Mouse (Mus musculus): ENCODE measurements at regions not wholly inside any gene's neighbourhood (a gene's known extent, or its start where the extent isn't known, plus 50 kb on each side); places are given as distances from the start of the nearest gene placed in this dataset.

DNA sequence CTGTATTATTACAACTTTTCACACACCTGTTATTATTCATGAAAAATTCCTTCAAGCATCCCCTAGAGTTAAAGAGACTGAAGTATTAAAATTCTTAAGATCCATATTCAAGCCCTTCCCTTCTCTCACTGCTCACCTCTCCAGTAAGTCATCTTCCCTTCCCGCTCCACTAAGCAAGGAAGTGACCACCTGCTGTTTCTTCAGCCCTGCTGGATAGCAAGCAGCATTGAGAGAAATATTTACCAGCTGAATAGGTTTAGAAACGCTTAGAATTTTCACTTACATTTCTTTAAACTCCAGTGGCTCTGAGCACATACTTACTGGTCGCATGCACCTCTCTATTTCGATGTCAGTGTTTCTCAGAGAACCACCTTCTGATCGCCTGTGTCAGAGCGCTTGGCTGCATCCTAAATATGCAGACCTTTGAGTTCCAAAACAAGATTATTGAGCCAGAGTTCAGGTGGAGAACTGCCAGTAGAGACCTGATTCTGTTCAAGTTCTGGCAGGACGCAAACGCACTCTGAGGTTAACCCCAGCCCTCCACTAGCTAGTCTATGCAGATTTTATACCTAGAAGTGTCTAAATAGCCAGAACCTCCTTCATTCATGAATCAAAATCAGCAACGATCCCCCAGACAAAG lies 314.9 kb downstream of the Mllt3 start:
- no peak for DNase-seq (ENCODE audit: low spot score)

DNA sequence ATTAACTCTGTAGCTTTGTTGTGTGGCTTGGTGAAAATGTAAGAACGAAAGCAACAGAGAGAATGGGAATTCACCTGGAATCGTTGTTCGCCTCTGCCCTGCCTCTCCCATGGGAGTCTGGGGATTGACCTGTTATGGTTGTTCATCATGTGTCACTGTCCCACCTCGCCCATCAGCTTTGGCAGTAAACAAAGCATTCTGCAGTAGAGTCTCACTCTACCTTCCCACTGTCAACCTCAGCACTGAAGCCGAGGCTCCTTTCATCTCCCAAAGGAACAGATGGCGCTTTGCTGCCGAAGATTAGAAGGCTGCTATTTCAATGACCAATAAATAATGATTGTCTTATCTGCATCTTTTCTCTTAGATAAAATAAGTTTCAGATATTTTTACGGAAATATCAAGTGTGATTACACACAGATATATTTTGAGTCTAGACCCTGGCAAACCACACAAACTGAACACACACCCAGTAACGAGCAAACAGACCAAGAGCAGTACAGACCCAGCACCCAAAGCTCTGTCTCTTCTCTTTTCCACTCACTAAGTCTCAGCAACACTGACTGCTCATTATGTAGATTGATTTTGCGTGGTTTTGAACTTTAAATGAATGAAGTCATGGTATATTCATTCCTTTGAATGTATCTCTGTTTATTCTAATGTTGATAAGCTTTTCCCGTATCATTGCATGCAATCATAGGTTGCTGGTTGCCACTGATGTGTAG lies 317.8 kb downstream of the Mllt3 start:
- no peak for DNase-seq (ENCODE audit: low spot score)

- DNase-seq (ENCODE audit: low spot score) = no peak
These were observed 320.5 kb downstream of the Mllt3 start for GRCm38 (mm10) chr4:87712691-87713090.

DNA sequence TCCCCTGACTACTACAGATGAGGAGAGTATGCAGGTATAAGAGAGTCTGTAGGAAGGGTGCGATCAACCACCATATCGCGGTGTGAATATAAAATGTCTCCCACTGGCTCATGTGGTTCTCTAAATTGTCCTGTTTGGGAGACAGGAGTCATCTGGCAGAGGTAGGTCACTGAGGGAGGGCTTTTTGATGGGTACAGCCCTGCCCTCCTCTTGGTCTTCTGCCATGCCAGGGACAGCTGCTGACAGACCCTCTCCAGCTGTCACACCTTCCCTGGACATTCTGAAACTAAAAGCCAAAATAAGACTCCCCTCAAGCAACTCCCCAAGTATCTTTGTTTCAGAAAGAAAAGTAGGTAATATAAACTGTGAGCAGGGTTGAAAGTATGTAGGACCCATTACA lies 320.9 kb downstream of the Mllt3 start:
- DNase-seq (ENCODE audit: low spot score) = no peak

- DNase-seq (ENCODE audit: low spot score) = no peak
These were observed 321.9 kb downstream of the Mllt3 start for GRCm38 (mm10) chr4:87711185-87711827.

DNA sequence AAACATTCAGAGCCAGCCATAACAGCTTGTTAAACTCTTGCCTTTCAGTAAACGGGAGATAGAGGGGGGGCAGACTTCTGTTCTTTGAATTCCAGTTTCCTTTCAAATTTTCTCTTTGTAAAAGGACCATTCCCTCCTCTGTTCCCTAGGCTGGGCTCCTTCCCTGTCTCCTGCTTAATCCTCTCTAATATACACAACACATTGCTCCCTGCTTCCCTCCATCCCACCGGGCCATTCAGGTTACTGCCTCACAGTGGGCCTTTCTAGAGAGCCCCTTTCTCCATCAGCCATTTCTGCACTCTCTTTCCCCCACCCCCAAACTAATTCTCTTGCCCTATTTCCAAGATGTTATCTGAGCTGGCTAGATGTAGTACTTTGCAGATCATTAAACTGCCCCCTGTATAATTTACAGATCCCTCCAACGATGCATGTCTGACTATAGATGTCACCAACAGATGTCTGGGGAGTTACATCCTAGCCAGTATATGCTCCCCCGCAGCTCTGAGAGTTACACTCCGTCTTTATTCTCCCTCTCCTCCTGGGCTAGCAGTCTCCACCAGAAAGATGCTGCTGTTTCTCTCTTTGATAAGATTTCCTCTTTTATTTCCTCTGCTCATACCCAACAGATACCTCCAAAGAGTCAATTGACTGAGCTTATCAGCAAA lies 324.1 kb downstream of the Mllt3 start:
- no peak for DNase-seq (ENCODE audit: low spot score)

GRCm38 (mm10) chr4:87707386-87707785 lies 325.8 kb downstream of the Mllt3 start:
- no peak for DNase-seq (ENCODE audit: low spot score)

GRCm38 (mm10) chr4:87702834-87703233 lies 330.3 kb downstream of the Mllt3 start:
- DNase-seq (ENCODE audit: low spot score) = no peak

DNA sequence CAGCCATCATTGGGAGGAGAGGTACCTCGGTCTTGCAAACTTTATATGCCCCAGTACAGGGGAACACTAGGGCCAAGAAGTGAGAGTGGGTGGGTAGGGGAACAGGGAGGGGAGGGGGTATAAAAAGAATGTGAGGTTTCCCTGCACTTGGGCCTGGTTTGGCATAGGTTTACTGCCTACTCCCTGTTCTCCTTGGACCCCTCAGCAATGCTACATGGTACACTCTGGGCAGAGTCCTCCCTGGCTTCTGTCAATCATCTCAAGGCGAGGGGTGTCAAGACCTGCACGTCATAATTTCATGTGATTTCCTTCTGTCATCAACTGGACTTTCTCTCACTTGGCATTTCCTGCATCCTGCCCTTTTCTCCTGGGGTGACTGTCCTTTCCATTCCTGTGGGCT lies 330.9 kb downstream of the Mllt3 start:
- no peak for DNase-seq (ENCODE audit: low spot score)

DNA sequence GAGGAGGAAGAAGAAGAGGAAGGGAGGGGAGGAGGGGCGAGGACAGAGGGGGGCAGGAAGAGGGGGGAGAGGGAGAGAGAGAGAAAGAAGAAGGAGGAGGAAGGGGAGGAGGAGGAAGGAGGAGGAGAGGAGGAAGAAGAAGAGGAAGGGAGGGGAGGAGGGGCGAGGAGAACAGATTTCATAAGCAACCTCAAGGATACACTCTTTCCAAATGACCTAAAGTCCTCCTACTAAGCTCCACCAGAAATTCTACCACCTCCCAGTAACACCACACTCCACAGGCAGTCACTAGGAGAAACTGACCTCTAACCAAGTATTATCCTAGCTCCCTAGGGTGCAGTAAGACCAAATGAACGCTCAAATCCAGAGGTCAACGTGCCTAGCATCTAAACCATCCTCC lies 332.1 kb downstream of the Mllt3 start:
- DNase-seq (ENCODE audit: low spot score) = no peak

GRCm38 (mm10) chr4:87700508-87700907 lies 332.7 kb downstream of the Mllt3 start:
- DNase-seq (ENCODE audit: low spot score) = no peak

DNA sequence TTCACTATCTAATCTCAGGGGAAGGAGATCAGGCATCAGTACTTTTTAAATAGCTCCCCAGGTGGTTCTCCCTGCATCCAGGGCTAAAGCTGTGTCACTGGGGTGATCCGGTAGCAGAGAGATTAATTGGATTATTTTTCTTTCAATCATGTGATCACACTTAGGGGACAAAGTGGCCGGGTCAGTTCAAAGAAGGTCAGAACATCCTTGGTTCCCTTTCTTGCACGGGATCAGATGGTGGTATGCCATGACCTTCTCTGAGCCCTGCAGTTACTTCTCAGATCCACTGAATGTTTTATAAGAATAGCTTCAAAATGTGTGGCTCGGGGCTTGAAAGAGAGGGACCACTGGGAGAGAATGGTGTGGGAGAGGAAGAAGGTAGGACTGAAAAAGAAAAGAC lies 333.6 kb downstream of the Mllt3 start:
- DNase-seq (ENCODE audit: low spot score) = no peak

- DNase-seq (ENCODE audit: low spot score) = no peak
These were observed 334.4 kb downstream of the Mllt3 start for GRCm38 (mm10) chr4:87698750-87699149.

- no peak for DNase-seq (ENCODE audit: low spot score)
These were observed 336.2 kb downstream of the Mllt3 start for GRCm38 (mm10) chr4:87696921-87697320.

- no peak for DNase-seq (ENCODE audit: low spot score)
These were observed 337.4 kb downstream of the Mllt3 start for GRCm38 (mm10) chr4:87695811-87696210.

- DNase-seq (ENCODE audit: low spot score) = no peak
These were observed 340.4 kb downstream of the Mllt3 start for GRCm38 (mm10) chr4:87692741-87693140.

GRCm38 (mm10) chr4:87684952-87685351 lies 348.2 kb downstream of the Mllt3 start:
- DNase-seq (ENCODE audit: low spot score) = no peak

GRCm38 (mm10) chr4:87682783-87683182 lies 350.4 kb downstream of the Mllt3 start:
- no peak for DNase-seq (ENCODE audit: low spot score)

GRCm38 (mm10) chr4:87671101-87671500 lies 362.1 kb downstream of the Mllt3 start:
- no peak for DNase-seq (ENCODE audit: low spot score)

DNA sequence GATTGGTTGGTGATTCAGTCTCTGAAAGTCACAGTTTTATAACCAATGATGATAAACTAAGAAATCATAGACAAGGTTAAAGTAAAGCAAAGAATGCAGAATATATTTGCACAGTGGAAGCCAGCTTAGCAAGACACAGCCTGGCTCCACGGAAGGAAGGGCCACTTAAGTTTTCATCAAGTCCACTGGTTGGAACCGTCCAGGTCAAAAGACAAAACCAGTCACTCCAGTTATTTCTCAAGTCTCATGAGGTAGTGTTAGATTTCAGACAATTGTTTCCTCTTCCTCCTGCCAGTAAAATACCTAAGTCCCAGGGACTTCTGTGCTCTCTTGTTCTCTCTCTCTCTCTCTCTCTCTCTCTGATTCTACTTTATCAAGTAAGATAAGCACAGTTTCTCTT lies 363.0 kb downstream of the Mllt3 start:
- DNase-seq (ENCODE audit: low spot score) = no peak

DNA sequence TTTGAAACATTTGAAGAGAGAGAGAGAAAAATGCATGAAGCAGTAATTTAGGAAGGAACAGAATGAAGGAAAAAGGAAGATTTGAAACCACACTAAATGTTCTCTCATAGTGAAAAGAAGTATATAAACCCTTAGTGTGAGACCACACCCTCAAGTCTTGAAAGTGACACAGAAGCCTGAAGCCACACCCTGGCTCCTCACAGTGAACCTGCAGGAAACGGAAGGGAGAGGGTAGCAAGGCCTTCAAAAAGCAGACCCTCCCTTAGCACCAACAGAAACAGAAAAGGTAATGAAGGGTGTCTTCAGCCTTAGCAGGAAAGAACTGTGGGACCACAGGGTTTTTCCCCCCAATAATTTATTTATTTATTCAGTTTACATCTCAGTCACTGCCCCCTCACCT lies 363.7 kb downstream of the Mllt3 start:
- no peak for DNase-seq (ENCODE audit: low spot score)

DNA sequence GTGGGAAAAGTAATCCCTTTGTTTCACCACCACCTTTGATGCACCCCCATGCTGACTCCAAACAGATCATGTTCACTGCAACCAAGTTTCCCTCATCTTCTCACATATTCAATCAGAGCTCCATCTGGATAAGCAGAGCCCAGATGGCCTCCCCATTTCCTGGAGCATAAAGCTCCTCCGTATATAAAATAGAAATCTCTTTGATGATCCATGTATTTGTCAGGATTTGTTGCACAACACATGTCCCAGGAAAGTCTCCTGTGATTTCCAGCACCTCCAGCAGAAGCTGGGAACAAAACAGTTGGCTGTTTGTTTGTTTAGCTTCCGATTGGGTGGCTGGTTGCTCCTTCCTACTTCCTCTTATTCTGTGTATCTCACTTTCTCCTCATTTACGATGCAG lies 364.9 kb downstream of the Mllt3 start:
- DNase-seq (ENCODE audit: low spot score) = no peak

All from testis, postnatal 10 days (tissue).